ENCODE assay signal across 12 mouse cellular contexts in the genomic region with DNA sequence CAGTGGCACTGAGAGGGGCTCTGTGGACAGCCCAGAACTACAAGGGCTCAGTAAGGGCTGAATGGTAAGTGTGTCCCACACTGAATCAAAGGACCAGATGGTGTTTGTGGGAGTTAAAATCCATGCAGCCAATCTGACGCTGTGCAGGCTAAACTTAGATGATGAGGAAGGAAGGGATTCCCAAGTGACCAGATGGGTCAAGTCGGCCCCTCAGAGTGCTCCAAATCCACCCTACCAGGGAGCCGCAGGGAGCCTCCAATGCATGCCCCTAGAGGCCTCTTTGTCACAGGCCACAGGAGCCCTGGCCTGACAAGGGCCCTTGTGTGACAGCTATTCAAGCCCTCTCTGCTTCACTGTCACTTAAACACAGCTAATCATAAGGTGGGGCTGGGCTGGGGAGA. TPM values are rescaled to one million over a fixed set of nuclear protein-coding genes. Genes with fewer than 3 reads are reported as not detected.
DNase-seq lines count a peak whose midpoint lies in the region; ATAC-seq lines count a peak whose summit lies in the region.
"Had no signal": no experiment of that assay in that cellular context is flagged by ENCODE, and none has a peak within 500 bp of the region (broad histone marks: within the 10 kb centered on the region; RNA-seq: fewer than 3 reads in every experiment).

No protein-coding gene starts in this region.

- H3K27ac ChIP-seq in neural tube, embryonic 15.5 days (replicated peaks), result no peak overlapping the region; the same call in 1 of the 2 replicates
- no peak overlapping the region; the same call in 1 of the 2 replicates for H3K27ac ChIP-seq in hindbrain, embryonic 13.5 days
- H3K27ac ChIP-seq: embryonic facial prominence, embryonic 12.5 days; lung, embryonic 15.5 days had no signal

- H3K36me3 ChIP-seq in neural tube, embryonic 15.5 days, result peaks cover 7% of the 10 kb centered on the region
- H3K36me3 ChIP-seq in hindbrain, embryonic 13.5 days, result peaks cover 14% of the 10 kb centered on the region
- H3K36me3 ChIP-seq: embryonic facial prominence, embryonic 12.5 days; lung, embryonic 15.5 days had no signal

- WGBS in neural tube, embryonic 15.5 days, result 8% methylated on average over 3 of the region's 3 CpGs
- WGBS in hindbrain, embryonic 13.5 days, result 6% methylated on average over 3 of the region's 3 CpGs

- H3K9me3 ChIP-seq in neural tube, embryonic 15.5 days (replicated peaks), result no peaks in the 10 kb centered on the region
- H3K9me3 ChIP-seq in hindbrain, embryonic 13.5 days, result no peaks in the 10 kb centered on the region
- H3K9me3 ChIP-seq: embryonic facial prominence, embryonic 12.5 days; lung, embryonic 15.5 days had no signal

- ATAC-seq in neural tube, embryonic 15.5 days (ENCODE audit: low FRiP score), result no peak
- peak; percentile 24; the same call in 1 of the 2 replicates for ATAC-seq in hindbrain, embryonic 13.5 days (ENCODE audit: low FRiP score)

- H3K4me3 ChIP-seq in neural tube, embryonic 15.5 days (replicated peaks), result no peak overlapping the region
- no peak overlapping the region for H3K4me3 ChIP-seq in hindbrain, embryonic 13.5 days
- H3K4me3 ChIP-seq: embryonic facial prominence, embryonic 12.5 days; lung, embryonic 15.5 days had no signal

- H3K9ac ChIP-seq in neural tube, embryonic 15.5 days (replicated peaks), result no peak overlapping the region
- H3K9ac ChIP-seq in hindbrain, embryonic 13.5 days, result no peak overlapping the region
- H3K9ac ChIP-seq: embryonic facial prominence, embryonic 12.5 days; lung, embryonic 15.5 days had no signal

- peaks cover 18% of the 10 kb centered on the region for H3K4me1 ChIP-seq in neural tube, embryonic 15.5 days
- peaks cover 32% of the 10 kb centered on the region for H3K4me1 ChIP-seq in hindbrain, embryonic 13.5 days (replicated peaks)

- DNase-seq in neural tube, embryonic 10.5 days (ENCODE audit: extremely low spot score, low spot score), result peak; percentile 28
- peak; percentile 51 for DNase-seq in embryo, embryonic 10 days (ENCODE audit: low spot score)
- DNase-seq in retina, embryonic 14.5 days (ENCODE audit: low spot score), result peak; percentile 51
- DNase-seq in heart, postnatal 25 days (ENCODE audit: low spot score), result no peak
- no peak for DNase-seq in ovary, postnatal 10 days (ENCODE audit: low spot score)
- DNase-seq in Muller cell, postnatal 12 days (ENCODE audit: inconsistent ontology term), result no peak
- DNase-seq: kidney, adult 2 months; thymus, postnatal 25 days had no signal

- intact Hi-C loops in heart, postnatal 25 days (cut with DNase I), result no loop called here

- no peaks in the 10 kb centered on the region for H3K27me3 ChIP-seq in neural tube, embryonic 15.5 days (replicated peaks)
- H3K27me3 ChIP-seq in hindbrain, embryonic 13.5 days, result no peaks in the 10 kb centered on the region
- H3K27me3 ChIP-seq: embryonic facial prominence, embryonic 12.5 days; lung, embryonic 15.5 days had no signal

- no peak overlapping the region for H3K4me2 ChIP-seq in neural tube, embryonic 15.5 days
- H3K4me2 ChIP-seq in hindbrain, embryonic 13.5 days, result no peak overlapping the region
- H3K4me2 ChIP-seq: embryonic facial prominence, embryonic 12.5 days; lung, embryonic 15.5 days had no signal

RNA-seq across cellular contexts. Expression of gene Scrn1, which starts 27.5 kb away (rescaled TPM):
- polyA plus RNA-seq in neural tube, embryonic 15.5 days (2015; fragmentation: Nextera tagmentation; extraction: Ambion mirVana), result 85.9 and 98.3 TPM in 2 replicates
- polyA plus RNA-seq in hindbrain, embryonic 13.5 days (2015; fragmentation: Nextera tagmentation; extraction: Ambion mirVana), result 87.1 and 91.6 TPM in 2 replicates
- 10 to 100 TPM in 1 of 2 experiments, 1 to 10 TPM in 1; 9.2 to 12.0 TPM for total RNA-seq in heart, postnatal 25 days (2021)

RNA-seq across cellular contexts. Expression of gene Plekha8, which starts 56.1 kb away (rescaled TPM):
- polyA plus RNA-seq in neural tube, embryonic 15.5 days (2015; fragmentation: Nextera tagmentation; extraction: Ambion mirVana), result 6.7 and 8.0 TPM in 2 replicates
- 8.8 and 9.2 TPM in 2 replicates for polyA plus RNA-seq in hindbrain, embryonic 13.5 days (2015; fragmentation: Nextera tagmentation; extraction: Ambion mirVana)
- total RNA-seq in heart, postnatal 25 days (2021), result 10 to 100 TPM; 10.6 TPM

RNA-seq across cellular contexts. Expression of gene Fkbp14, which starts 58.3 kb away (rescaled TPM):
- polyA plus RNA-seq in neural tube, embryonic 15.5 days (2015; fragmentation: Nextera tagmentation; extraction: Ambion mirVana), result 12.5 and 14.0 TPM in 2 replicates
- polyA plus RNA-seq in hindbrain, embryonic 13.5 days (2015; fragmentation: Nextera tagmentation; extraction: Ambion mirVana), result 10.6 and 11.9 TPM in 2 replicates
- 10 to 100 TPM in 1 of 2 experiments, 1 to 10 TPM in 1; 8.2 to 10.4 TPM for total RNA-seq in heart, postnatal 25 days (2021)

Comparison
In these comparisons a context has a peak if more than half of its experiments do, and no peak if none do; other contexts are left out.
1. DNase-seq: peak in neural tube, embryonic 10.5 days (single experiment), embryo, embryonic 10 days (single experiment) and retina, embryonic 14.5 days (single experiment); none in heart, postnatal 25 days (single experiment), ovary, postnatal 10 days (single experiment) and Muller cell, postnatal 12 days (single experiment).